Mouse (Mus musculus) neural tube, embryonic 15.5 days (tissue): Measurements from ENCODE around the gene Cdkn2c. TPM values are rescaled to one million over a fixed set of nuclear protein-coding genes. Genes with fewer than 3 reads are reported as not detected.

Experiments used
- polyA plus RNA-seq: library from polyadenylated mRNA; unstranded; fragments of >200 nt; fragmentation: Nextera tagmentation; extraction: Ambion mirVana; gene quantifications from 2 replicates; pipeline ENCODE4 v1.2.1, GENCODE M21; 2015

Gene Cdkn2c
- polyA plus RNA-seq, 1 experiment from 2014 or later, result 3.3 TPM

Other genes with a start within 250 kb of the Cdkn2c start
- 58.1 and 67.8 TPM in 2 replicates for gene Rnf11, start 182.5 kb downstream of the Cdkn2c start, polyA plus RNA-seq
- not detected in 2 replicates for gene 4930522H14Rik, start 135.9 kb downstream of the Cdkn2c start, polyA plus RNA-seq
- gene Faf1, start 9.4 kb upstream of the Cdkn2c start, polyA plus RNA-seq, result 28.5 and 30.9 TPM in 2 replicates